Mouse (Mus musculus): ENCODE measurements around the gene Prss30.
"Not testable (repeated sequence)": the region's sequence is repeated elsewhere in the genome, so short reads cannot be mapped to it uniquely, and the experiment has no call there.

Gene Prss30

GRCm38 (mm10) chr17:23984989-23985388 is 4.6 kb upstream of the Prss30 start:
- in situ Hi-C loops (cut with MboI, MseI), result no loop called here

GRCm38 (mm10) chr17:23982912-23983311 is 2.5 kb upstream of the Prss30 start:
- in situ Hi-C loops (cut with MboI, MseI), result no loop called here

- in situ Hi-C loops (cut with MboI, MseI), result no loop called here
Measured at GRCm38 (mm10) chr17:23979471-23979870, 895 bp downstream of the Prss30 start.

- in situ Hi-C loops (cut with MboI, MseI), result no loop called here
Measured at GRCm38 (mm10) chr17:23976665-23977064, 3.7 kb downstream of the Prss30 start.

GRCm38 (mm10) chr17:23971315-23971714 is 9.1 kb downstream of the Prss30 start:
- in situ Hi-C loops (cut with MboI, MseI), result no loop called here

- in situ Hi-C loops (cut with MboI, MseI), result loop anchor here (5.0 kb wide), 1 partner anchor 182 kb away; the partner anchor contains the start of gene Flywch2
Measured at GRCm38 (mm10) chr17:23969231-23969630, 11.1 kb downstream of the Prss30 start.

- in situ Hi-C loops (cut with MboI, MseI), result loop anchor here (5.0 kb wide), 1 partner anchor 181 kb away; the partner anchor contains the start of gene Flywch2
Measured at GRCm38 (mm10) chr17:23968780-23969179, 11.6 kb downstream of the Prss30 start.

GRCm38 (mm10) chr17:23966658-23967401 is 13.5 kb downstream of the Prss30 start:
- in situ Hi-C loops (cut with MboI, MseI), result loop anchor here (5.0 kb wide), 1 partner anchor 180 kb away; the partner anchor contains the start of gene Flywch2

- in situ Hi-C loops (cut with MboI, MseI), result loop anchor here (5.0 kb wide), 1 partner anchor 179 kb away; the partner anchor contains the start of gene Flywch2
Measured at GRCm38 (mm10) chr17:23965805-23966425, 14.5 kb downstream of the Prss30 start.

GRCm38 (mm10) chr17:23961573-23962122 is 18.7 kb downstream of the Prss30 start:
- in situ Hi-C loops (cut with MboI, MseI), result no loop called here

- in situ Hi-C loops (cut with MboI, MseI), result no loop called here
Measured at GRCm38 (mm10) chr17:23960084-23960738, 20.2 kb downstream of the Prss30 start.

- in situ Hi-C loops (cut with MboI, MseI), result loop anchor here (5.0 kb wide), 1 partner anchor 103 kb away; no protein-coding TSS in a partner anchor
Measured at GRCm38 (mm10) chr17:23955174-23955573, 25.2 kb downstream of the Prss30 start, which contains the start of gene Sbpl. Gene Sbpl (minus strand): TSS chr17:23955274.

GRCm38 (mm10) chr17:23950828-23951227 is 29.5 kb downstream of the Prss30 start:
- in situ Hi-C loops (cut with MboI, MseI), result not testable (repeated sequence)

GRCm38 (mm10) chr17:23949068-23949467 is 31.3 kb downstream of the Prss30 start:
- in situ Hi-C loops (cut with MboI, MseI), result no loop called here

GRCm38 (mm10) chr17:23947486-23947885 is 32.9 kb downstream of the Prss30 start:
- in situ Hi-C loops (cut with MboI, MseI), result not testable (repeated sequence)

- in situ Hi-C loops (cut with MboI, MseI), result no loop called here
Measured at GRCm38 (mm10) chr17:23941372-23941771, 39.0 kb downstream of the Prss30 start, which contains the start of gene Sbp. Gene Sbp (plus strand): TSS chr17:23941672.

- in situ Hi-C loops (cut with MboI, MseI), result no loop called here
Measured at GRCm38 (mm10) chr17:23931157-23931556, 49.2 kb downstream of the Prss30 start.

GRCm38 (mm10) chr17:23925090-23925493 is 55.3 kb downstream of the Prss30 start:
- in situ Hi-C loops (cut with MboI, MseI), result no loop called here

GRCm38 (mm10) chr17:23924531-23925007 is 55.8 kb downstream of the Prss30 start:
- in situ Hi-C loops (cut with MboI, MseI), result no loop called here
